Mouse (Mus musculus) heart, embryonic 16.5 days (tissue): ENCODE results near the gene Psen2. TPM values are rescaled to one million over a fixed set of nuclear protein-coding genes. Genes with fewer than 3 reads are reported as not detected.

ENCODE experiments used
- ATAC-seq: fragments of 200-750 bp; cut with Nextera tagmentation; replicated peaks from 2 replicates; pipeline ENCODE4 v1.8.0; 2017; ENCODE audit warnings: moderate number of reproducible peaks; ENCODE audit not compliant: insufficient read depth, low FRiP score; ENCODE audit errors: extremely low read depth
- H3K27ac ChIP-seq: fragments of 300-500 bp; sonication (generic); 2 replicates; pipeline ENCODE4 v1.5.1; 2014; ENCODE audit warnings: mild to moderate bottlenecking, low read length, control low read depth, moderate library complexity
- H3K27me3 ChIP-seq: fragments of 300-500 bp; sonication (generic); 2 replicates; pipeline ENCODE4 v1.6.1; 2014; ENCODE audit warnings: low read length, mixed read lengths; ENCODE audit not compliant: control insufficient read depth, insufficient read depth
- H3K36me3 ChIP-seq: fragments of 300-500 bp; sonication (generic); 2 replicates; pipeline ENCODE4 v1.6.1; 2014; ENCODE audit not compliant: control insufficient read depth, insufficient read depth
- H3K4me1 ChIP-seq: fragments of 300-500 bp; sonication (generic); 2 replicates; pipeline ENCODE4 v1.6.1; 2014; ENCODE audit warnings: low read length, mixed read lengths; ENCODE audit not compliant: control insufficient read depth, insufficient read depth
- H3K4me2 ChIP-seq: fragments of 300-500 bp; sonication (generic); 2 replicates; pipeline ENCODE4 v1.6.1; 2014; ENCODE audit warnings: low read depth, mild to moderate bottlenecking, control low read depth, low read length
- H3K4me3 ChIP-seq: fragments of 300-500 bp; sonication (generic); 2 replicates; pipeline ENCODE4 v1.5.1; 2014; ENCODE audit warnings: mild to moderate bottlenecking, control low read depth, low read length
- H3K9ac ChIP-seq: fragments of 300-500 bp; sonication (generic); 2 replicates; pipeline ENCODE4 v1.6.1; 2014; ENCODE audit warnings: low read length, control low read depth
- H3K9me3 ChIP-seq: fragments of 300-500 bp; sonication (generic); replicated peaks from 2 replicates; pipeline ENCODE4 v1.6.1; 2016; ENCODE audit warnings: low read length; ENCODE audit not compliant: control insufficient read depth
- WGBS: fragments of 180-500 bp; shearing (Covaris S2); extraction: QIAGEN DNeasy Blood & Tissue Kit; methylation state at CpG from one replicate; pipeline ENCODE4 v1.1.7; 2014; 5-methylcytosine and 5-hydroxymethylcytosine counted together
- polyA plus RNA-seq: library from polyadenylated mRNA; unstranded; fragments of >200 nt; fragmentation: Nextera tagmentation; extraction: Ambion mirVana; gene quantifications from 2 replicates; pipeline ENCODE4 v1.2.1, GENCODE M21; 2015

Gene Psen2
- polyA plus RNA-seq, 1 experiment from 2014 or later: 16.5 TPM

GRCm38 (mm10) chr1:180222007-180222406 lies 41.2 kb downstream of the Psen2 start:
- WGBS: 90% methylated on average over 1 of the region's 1 CpGs

GRCm38 (mm10) chr1:180220791-180221542 lies 42.3 kb downstream of the Psen2 start:
- Histone ChIP-seq H3K27me3 (no peaks in the 10 kb centered on the region), H3K27ac (no peak overlapping the region), H3K36me3 (no peaks in the 10 kb centered on the region), H3K4me1 (peaks cover 4% of the 10 kb centered on the region; the same call in 1 of the 2 replicates), H3K4me2 (no peak overlapping the region), H3K4me3 (no peak overlapping the region), H3K9me3 (no peaks in the 10 kb centered on the region), H3K9ac (no peak overlapping the region)
- WGBS: 86% methylated on average over 19 of the region's 19 CpGs
- ATAC-seq: no peak

More at GRCm38 (mm10) chr1:180222007-180222406, 41.2 kb downstream of the Psen2 start:
- no peak overlapping the region for H3K4me2 ChIP-seq
- H3K9ac ChIP-seq: no peak overlapping the region
- no peaks in the 10 kb centered on the region for H3K36me3 ChIP-seq
- ATAC-seq: no peak
- H3K9me3 ChIP-seq: no peaks in the 10 kb centered on the region
- no peaks in the 10 kb centered on the region for H3K27me3 ChIP-seq
- peaks cover 9% of the 10 kb centered on the region for H3K4me1 ChIP-seq
- no peak overlapping the region for H3K27ac ChIP-seq
- H3K4me3 ChIP-seq: no peak overlapping the region

DNA sequence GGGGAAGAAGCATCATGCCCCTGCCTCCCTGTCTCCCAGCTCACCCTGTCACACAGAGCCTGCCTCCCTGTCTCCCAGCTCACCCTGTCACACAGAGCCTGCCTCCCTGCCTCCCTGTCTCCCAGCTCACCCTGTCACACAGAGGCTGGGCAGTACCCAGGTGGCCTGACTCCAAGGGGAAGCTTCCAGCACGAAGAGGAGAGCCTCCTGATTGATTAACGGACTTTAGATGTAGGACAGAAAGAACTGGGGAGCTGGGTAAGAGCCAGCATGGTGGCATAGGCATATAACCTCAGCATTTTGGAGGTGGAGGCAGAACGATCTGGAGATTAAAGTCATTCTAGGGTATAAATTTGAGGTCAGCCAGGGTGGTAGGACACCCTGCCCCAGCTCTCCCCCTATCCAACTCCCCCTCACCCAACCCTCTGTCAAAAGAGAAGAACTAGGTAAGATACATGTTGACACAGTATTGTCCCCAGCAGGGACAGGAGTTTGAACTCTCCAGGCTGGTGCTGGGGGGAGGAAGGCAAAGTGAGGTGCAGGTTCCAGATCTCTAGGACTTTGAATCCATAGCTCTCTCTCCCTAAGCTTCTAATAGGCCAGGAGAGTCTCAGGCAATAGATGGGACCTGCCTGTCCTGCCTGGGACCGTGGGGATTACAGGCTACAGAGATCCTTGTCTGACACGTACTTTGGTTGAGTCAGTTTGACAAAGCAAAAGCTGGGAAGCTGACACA lies 46.5 kb downstream of the Psen2 start:
- Histone ChIP-seq H3K4me3 (no peak overlapping the region), H3K9me3 (no peaks in the 10 kb centered on the region), H3K4me1 (no peaks in the 10 kb centered on the region), H3K36me3 (no peaks in the 10 kb centered on the region), H3K4me2 (no peak overlapping the region), H3K27ac (no peak overlapping the region), H3K9ac (no peak overlapping the region), H3K27me3 (no peaks in the 10 kb centered on the region)
- no peak for ATAC-seq
- WGBS: 59% methylated on average over 5 of the region's 5 CpGs

DNA sequence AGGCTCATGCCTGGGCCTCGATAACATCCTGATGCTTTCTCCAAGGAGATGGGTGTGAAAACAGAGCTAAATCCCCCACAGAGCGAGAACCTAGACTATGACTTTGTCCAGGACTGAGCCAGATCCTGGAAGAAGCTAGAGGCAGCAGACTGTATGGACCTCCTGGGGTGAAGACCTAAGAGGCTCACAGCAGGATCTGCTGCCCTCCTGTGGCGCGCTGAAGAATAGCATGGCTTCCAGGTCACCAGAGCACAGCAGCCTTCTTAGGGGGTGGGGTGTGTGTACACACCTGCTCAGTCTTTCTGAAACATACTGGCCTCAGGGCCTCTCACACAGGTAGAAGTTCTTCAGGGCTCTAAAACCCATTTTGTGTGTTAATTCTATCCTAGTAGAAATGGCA lies 48.2 kb downstream of the Psen2 start:
- H3K27me3 ChIP-seq: no peaks in the 10 kb centered on the region
- WGBS: 20% methylated on average over 4 of the region's 4 CpGs
- ATAC-seq: peak; percentile 59

GRCm38 (mm10) chr1:180212911-180213310 lies 50.3 kb downstream of the Psen2 start:
- no peaks in the 10 kb centered on the region for H3K9me3 ChIP-seq
- ATAC-seq: no peak
- WGBS: 82% methylated on average over 5 of the region's 5 CpGs
- H3K27me3 ChIP-seq: no peaks in the 10 kb centered on the region
- no peak overlapping the region for H3K27ac ChIP-seq
- no peak overlapping the region for H3K4me2 ChIP-seq
- peaks cover 10% of the 10 kb centered on the region for H3K4me1 ChIP-seq
- no peak overlapping the region for H3K9ac ChIP-seq
- no peak overlapping the region for H3K4me3 ChIP-seq
- H3K36me3 ChIP-seq: no peaks in the 10 kb centered on the region

More for the DNA sequence above, 48.2 kb downstream of the Psen2 start:
- Histone ChIP-seq H3K4me2 (no peak overlapping the region), H3K36me3 (no peaks in the 10 kb centered on the region), H3K9ac (no peak overlapping the region), H3K27ac (no peak overlapping the region), H3K4me3 (no peak overlapping the region), H3K4me1 (peaks cover 8% of the 10 kb centered on the region), H3K9me3 (no peaks in the 10 kb centered on the region)

- H3K9ac ChIP-seq: no peak overlapping the region
- no peaks in the 10 kb centered on the region for H3K36me3 ChIP-seq
- no peak overlapping the region for H3K4me2 ChIP-seq
- H3K9me3 ChIP-seq: no peaks in the 10 kb centered on the region
- H3K4me3 ChIP-seq: no peak overlapping the region
- H3K4me1 ChIP-seq: peaks cover 10% of the 10 kb centered on the region
- 78% methylated on average over 9 of the region's 9 CpGs for WGBS
- peak overlapping the region; percentile 79 for H3K27ac ChIP-seq
- H3K27me3 ChIP-seq: no peaks in the 10 kb centered on the region
- ATAC-seq: no peak; the same call in 1 of the 2 replicates
Observed at GRCm38 (mm10) chr1:180210781-180211271, 52.4 kb downstream of the Psen2 start.

DNA sequence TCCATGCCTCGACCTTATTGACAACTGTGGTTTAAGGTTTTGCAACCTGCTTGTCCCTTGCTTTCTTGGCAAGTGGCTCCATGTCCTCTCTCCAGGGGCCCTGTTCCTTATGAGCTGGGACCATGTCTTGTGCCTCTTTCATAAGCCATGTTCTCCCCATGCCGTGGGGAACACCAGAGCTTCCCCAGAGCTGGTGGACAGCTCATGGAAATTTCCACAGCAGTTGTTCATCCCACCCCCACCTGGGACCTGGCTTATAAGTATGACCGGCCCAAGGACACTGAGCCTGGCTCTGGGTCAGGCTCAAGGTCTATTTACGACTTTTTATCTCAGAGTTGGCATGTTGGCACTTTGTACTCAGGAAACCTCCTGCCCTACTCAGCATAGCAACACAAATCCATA lies 53.2 kb downstream of the Psen2 start:
- Histone ChIP-seq H3K36me3 (no peaks in the 10 kb centered on the region), H3K27me3 (no peaks in the 10 kb centered on the region), H3K4me1 (peaks cover 10% of the 10 kb centered on the region), H3K9me3 (peaks cover 3% of the 10 kb centered on the region; the same call in 1 of the 2 replicates), H3K4me2 (no peak overlapping the region), H3K27ac (peak overlapping the region; percentile 79), H3K4me3 (no peak overlapping the region), H3K9ac (no peak overlapping the region)
- 46% methylated on average over 4 of the region's 4 CpGs for WGBS
- ATAC-seq: peak; percentile 83

DNA sequence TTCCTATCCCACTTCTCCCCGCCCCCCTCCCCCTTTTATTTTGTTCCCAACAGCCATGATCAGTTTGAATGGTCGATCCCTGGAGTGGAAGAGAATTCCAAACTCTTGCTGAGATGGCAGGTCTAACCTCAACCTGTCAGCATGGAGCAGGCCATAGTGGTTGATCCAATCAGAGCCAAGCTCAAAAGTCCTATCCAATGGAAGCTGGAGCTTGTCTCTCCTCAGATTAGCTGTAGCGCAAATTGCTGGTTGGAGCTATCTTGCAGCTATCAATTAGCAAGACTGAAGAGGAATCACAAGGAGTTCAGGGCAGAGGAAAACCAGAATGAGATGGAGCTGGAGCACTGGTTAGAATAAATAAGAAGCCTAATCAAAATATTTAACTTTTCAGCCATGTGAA lies 54.9 kb downstream of the Psen2 start:
- peaks cover 11% of the 10 kb centered on the region for H3K9me3 ChIP-seq
- no peak overlapping the region for H3K9ac ChIP-seq
- no peak for ATAC-seq
- no peaks in the 10 kb centered on the region for H3K27me3 ChIP-seq
- no peak overlapping the region for H3K27ac ChIP-seq
- H3K36me3 ChIP-seq: no peaks in the 10 kb centered on the region
- no peak overlapping the region for H3K4me3 ChIP-seq
- 62% methylated on average over 3 of the region's 3 CpGs for WGBS
- H3K4me2 ChIP-seq: no peak overlapping the region
- H3K4me1 ChIP-seq: peaks cover 10% of the 10 kb centered on the region

DNA sequence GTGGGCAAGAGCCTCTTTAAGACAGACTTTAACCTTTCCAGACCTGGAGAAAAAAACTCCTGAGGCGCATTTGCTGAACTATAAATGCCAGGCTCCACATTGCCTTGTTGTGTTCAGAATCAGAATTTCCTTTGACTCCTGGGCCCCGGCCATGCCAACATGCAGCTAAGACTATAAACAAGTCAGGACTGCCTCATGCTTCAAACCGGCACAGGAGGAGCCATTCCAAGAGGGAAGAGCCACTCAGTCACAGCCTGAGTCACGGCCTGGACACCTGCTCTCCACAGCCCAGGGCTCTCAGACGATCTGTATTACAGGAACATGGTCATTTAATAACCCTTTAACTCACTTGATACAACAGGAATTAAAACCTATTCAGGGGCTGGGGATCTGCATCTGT lies 62.5 kb downstream of the Psen2 start:
- Histone ChIP-seq H3K4me1 (peaks cover 3% of the 10 kb centered on the region; the same call in 1 of the 2 replicates), H3K4me2 (no peak overlapping the region), H3K9me3 (peaks cover 11% of the 10 kb centered on the region), H3K27me3 (no peaks in the 10 kb centered on the region), H3K9ac (no peak overlapping the region), H3K36me3 (no peaks in the 10 kb centered on the region), H3K27ac (no peak overlapping the region), H3K4me3 (no peak overlapping the region)
- 72% methylated on average over 5 of the region's 5 CpGs for WGBS
- ATAC-seq: no peak
